Mouse (Mus musculus): ENCODE measurements around the gene 1810009A15Rik. TPM values are rescaled to one million over a fixed set of nuclear protein-coding genes. Genes with fewer than 3 reads are reported as not detected.
A peak's percentile ranks its signal among the peaks of the same experiment; 100 is the strongest.

1810009A15Rik gene
- polyA plus RNA-seq, 1 experiment from 2014 or later = 93.3 TPM

DNA sequence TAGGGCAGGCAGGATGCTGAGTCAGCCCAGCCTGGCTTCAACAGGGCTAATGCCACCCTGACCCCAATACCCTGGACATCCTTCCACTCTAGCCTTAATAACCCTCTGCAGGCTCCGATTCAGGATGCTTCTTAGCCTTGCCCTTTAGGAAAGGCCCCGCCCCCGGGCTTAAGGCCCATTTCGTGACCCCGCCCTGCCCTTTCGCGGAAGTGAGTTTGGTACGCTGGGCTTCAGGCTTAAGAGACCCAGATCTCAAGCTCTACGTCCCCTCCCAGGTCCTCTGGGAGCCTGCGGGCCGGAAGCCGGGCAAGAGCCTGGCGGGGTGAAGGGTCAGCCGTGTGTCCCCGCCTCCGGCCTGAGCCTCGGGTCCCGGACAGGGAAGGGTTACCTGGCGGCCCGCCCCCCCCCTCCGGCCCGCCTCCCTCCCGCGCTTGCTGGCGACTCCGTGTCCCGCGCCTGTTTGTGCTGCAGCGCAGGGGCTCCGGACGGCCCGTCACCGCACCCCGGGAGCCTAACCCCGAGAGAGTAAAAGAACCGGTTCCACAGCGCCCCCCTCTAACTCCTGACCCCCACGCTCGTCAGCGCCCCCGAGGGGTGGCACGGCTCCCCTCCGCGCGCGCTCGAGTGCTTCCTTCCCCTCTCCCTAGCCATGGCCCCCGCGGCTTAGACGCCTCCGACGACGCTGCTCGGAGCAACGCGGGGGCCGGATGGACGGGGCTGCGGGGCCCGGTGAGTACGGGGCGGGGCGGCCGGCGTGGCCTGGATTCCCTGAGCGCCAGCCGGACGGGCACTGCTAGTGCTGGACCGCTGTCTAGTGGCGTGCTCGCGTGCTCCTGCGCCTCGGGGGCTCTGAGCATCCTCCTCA lies 40.8 kb downstream of the 1810009A15Rik start, which contains the start of the genes Rom1 and Eml3:
TSS of gene Rom1 (minus strand) at position 133 of the 865 bp plus-strand sequence.
TSS of gene Eml3 (plus strand) at position 329 of the 865 bp plus-strand sequence.
- DNase-seq (peak; percentile 88), ATAC-seq (ENCODE audit: insufficient read depth) (peak; percentile 84)
- Histone ChIP-seq H3K27me3 (ENCODE audit: insufficient read depth, low read length) (no peaks in the 10 kb centered on the region), H3K4me3 (ENCODE audit: low read depth, low read length) (peak within 1 kb of the TSS; percentile 82), H3K9ac (peak within 1 kb of the TSS; percentile 79), H3K9me3 (ENCODE audit: low read depth, low read length) (no peaks in the 10 kb centered on the region), H3K36me3 (ENCODE audit: insufficient read depth) (peaks cover 48% of the 10 kb centered on the region), H3K4me2 (peak within 1 kb of the TSS; percentile 82), H3K27ac (ENCODE audit: low read depth) (peak within 1 kb of the TSS; percentile 82), H3K4me1 (ENCODE audit: insufficient read depth) (no peaks in the 10 kb centered on the region)
- WGBS = under 1% methylated on average over 72 of the region's 74 CpGs
- peak; percentile 55 for TF ChIP-seq CTCF (IDR thresholded peaks at IDR 0.05; ENCODE audit: low read depth)

- peak overlapping the region; percentile 82; the same call in 1 of the 2 replicates for H3K27ac ChIP-seq (ENCODE audit: low read depth)
- WGBS = 3% methylated on average over 11 of the region's 11 CpGs
- H3K36me3 ChIP-seq (ENCODE audit: insufficient read depth) = peaks cover 53% of the 10 kb centered on the region
- peak overlapping the region; percentile 82 for H3K4me2 ChIP-seq
- no peaks in the 10 kb centered on the region for H3K9me3 ChIP-seq (ENCODE audit: low read depth, low read length)
- H3K9ac ChIP-seq = peak overlapping the region; percentile 79
- no peak for TF ChIP-seq CTCF (IDR thresholded peaks at IDR 0.05; ENCODE audit: low read depth)
- no peaks in the 10 kb centered on the region for H3K27me3 ChIP-seq (ENCODE audit: insufficient read depth, low read length)
- ATAC-seq (ENCODE audit: insufficient read depth) (peak; percentile 28), DNase-seq (no peak)
- H3K4me1 ChIP-seq (ENCODE audit: insufficient read depth) = no peaks in the 10 kb centered on the region
- peak overlapping the region; percentile 82 for H3K4me3 ChIP-seq (ENCODE audit: low read depth, low read length)
These were observed 41.5 kb downstream of the 1810009A15Rik start for GRCm38 (mm10) chr19:8930117-8930516.

- peaks cover 55% of the 10 kb centered on the region for H3K36me3 ChIP-seq (ENCODE audit: insufficient read depth)
- DNase-seq = no peak
- 64% methylated on average over 7 of the region's 7 CpGs for WGBS
These were observed 42.1 kb downstream of the 1810009A15Rik start for GRCm38 (mm10) chr19:8930771-8931170.

DNA sequence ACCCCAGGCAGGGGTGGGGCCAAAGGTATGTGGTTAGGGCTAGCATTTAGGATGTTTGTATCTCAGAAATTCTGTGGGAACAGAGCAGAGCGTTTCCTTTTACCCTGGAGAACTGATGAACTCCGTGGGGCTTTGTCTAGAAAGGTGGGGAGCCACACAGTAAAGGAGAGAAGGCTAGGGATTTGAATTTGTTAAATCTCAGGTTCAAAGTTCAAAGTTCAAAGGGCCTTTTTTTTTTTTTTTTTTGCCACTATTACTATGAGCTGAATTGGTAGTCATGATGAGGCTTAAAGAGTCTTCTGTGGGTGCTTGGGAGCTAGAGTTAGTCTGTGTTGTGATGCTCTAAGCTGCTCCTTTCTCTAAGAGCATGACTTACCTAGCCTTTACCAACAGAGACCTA lies 48.1 kb downstream of the 1810009A15Rik start:
- 80% methylated on average over 2 of the region's 2 CpGs for WGBS
- Histone ChIP-seq H3K27ac (ENCODE audit: low read depth) (no peak overlapping the region), H3K9ac (no peak overlapping the region), H3K4me1 (ENCODE audit: insufficient read depth) (no peaks in the 10 kb centered on the region), H3K9me3 (ENCODE audit: low read depth, low read length) (no peaks in the 10 kb centered on the region), H3K36me3 (ENCODE audit: insufficient read depth) (peaks cover 66% of the 10 kb centered on the region), H3K27me3 (ENCODE audit: insufficient read depth, low read length) (no peaks in the 10 kb centered on the region), H3K4me2 (no peak overlapping the region), H3K4me3 (ENCODE audit: low read depth, low read length) (no peak overlapping the region)
- no peak for DNase-seq
- no peak for TF ChIP-seq CTCF (IDR thresholded peaks at IDR 0.05; ENCODE audit: low read depth)
- ATAC-seq (ENCODE audit: insufficient read depth) = no peak

More at GRCm38 (mm10) chr19:8930771-8931170, 42.1 kb downstream of the 1810009A15Rik start:
- Histone ChIP-seq H3K9ac (peak overlapping the region; percentile 79; the same call in 1 of the 2 replicates), H3K27me3 (ENCODE audit: insufficient read depth, low read length) (no peaks in the 10 kb centered on the region), H3K4me2 (peak overlapping the region; percentile 82), H3K9me3 (ENCODE audit: low read depth, low read length) (no peaks in the 10 kb centered on the region), H3K27ac (ENCODE audit: low read depth) (no peak overlapping the region), H3K4me3 (ENCODE audit: low read depth, low read length) (peak overlapping the region; percentile 82), H3K4me1 (ENCODE audit: insufficient read depth) (no peaks in the 10 kb centered on the region)
- no peak for ATAC-seq (ENCODE audit: insufficient read depth)
- TF ChIP-seq CTCF (IDR thresholded peaks at IDR 0.05; ENCODE audit: low read depth) = no peak

Small RNA genes within 50 kb of the gene (microRNA-seq; reads per million reads assigned to microRNA genes)
- not detected for gene Mir5136 (ENCODE audit: borderline number of aligned reads)

Other genes starting within 250 kb of the 1810009A15Rik start
- 0.05 and 0.08 TPM in 2 replicates for gene Chrm1, start 225.1 kb upstream of the 1810009A15Rik start, polyA plus RNA-seq (2014; fragmentation: Nextera tagmentation; extraction: Ambion mirVana)
- 85.0 and 89.1 TPM in 2 replicates for gene Slc3a2, start 165.5 kb upstream of the 1810009A15Rik start, polyA plus RNA-seq (2014; fragmentation: Nextera tagmentation; extraction: Ambion mirVana)
- 83.4 and 88.0 TPM in 2 replicates for gene Wdr74, start 153.0 kb upstream of the 1810009A15Rik start, polyA plus RNA-seq (2014; fragmentation: Nextera tagmentation; extraction: Ambion mirVana)
- gene 1700092M07Rik, start 148.1 kb upstream of the 1810009A15Rik start, polyA plus RNA-seq (2014; fragmentation: Nextera tagmentation; extraction: Ambion mirVana) = 1.2 and 2.3 TPM in 2 replicates
- gene Stx5a, start 147.4 kb upstream of the 1810009A15Rik start, polyA plus RNA-seq (2014; fragmentation: Nextera tagmentation; extraction: Ambion mirVana) = 122 and 126 TPM in 2 replicates
- gene Nxf1, start 131.8 kb upstream of the 1810009A15Rik start, polyA plus RNA-seq (2014; fragmentation: Nextera tagmentation; extraction: Ambion mirVana) = 195 and 197 TPM in 2 replicates
- gene Tmem223, start 117.9 kb upstream of the 1810009A15Rik start, polyA plus RNA-seq (2014; fragmentation: Nextera tagmentation; extraction: Ambion mirVana) = 166 and 207 TPM in 2 replicates
- gene Tmem179b, start 114.4 kb upstream of the 1810009A15Rik start, polyA plus RNA-seq (2014; fragmentation: Nextera tagmentation; extraction: Ambion mirVana) = 67.7 and 72.3 TPM in 2 replicates
- 21.5 and 24.7 TPM in 2 replicates for gene Taf6l, start 102.4 kb upstream of the 1810009A15Rik start, polyA plus RNA-seq (2014; fragmentation: Nextera tagmentation; extraction: Ambion mirVana)
- gene Polr2g, start 90.3 kb upstream of the 1810009A15Rik start, polyA plus RNA-seq (2014; fragmentation: Nextera tagmentation; extraction: Ambion mirVana) = 162 and 163 TPM in 2 replicates
- 6.1 and 6.6 TPM in 2 replicates for gene Zbtb3, start 86.3 kb upstream of the 1810009A15Rik start, polyA plus RNA-seq (2014; fragmentation: Nextera tagmentation; extraction: Ambion mirVana)
- gene Ttc9c, start 69.5 kb upstream of the 1810009A15Rik start, polyA plus RNA-seq (2014; fragmentation: Nextera tagmentation; extraction: Ambion mirVana) = 53.7 and 55.7 TPM in 2 replicates
- gene Hnrnpul2, start 68.8 kb upstream of the 1810009A15Rik start, polyA plus RNA-seq (2014; fragmentation: Nextera tagmentation; extraction: Ambion mirVana) = 7.9 and 8.3 TPM in 2 replicates
- not detected in 2 replicates for gene AC129217.1, start 59.1 kb upstream of the 1810009A15Rik start, polyA plus RNA-seq (2014; fragmentation: Nextera tagmentation; extraction: Ambion mirVana)
- gene Bscl2, start 51.4 kb upstream of the 1810009A15Rik start, polyA plus RNA-seq (2014; fragmentation: Nextera tagmentation; extraction: Ambion mirVana) = 38.4 and 42.5 TPM in 2 replicates
- 1.2 and 2.1 TPM in 2 replicates for gene Gng3, start 49.7 kb upstream of the 1810009A15Rik start, polyA plus RNA-seq (2014; fragmentation: Nextera tagmentation; extraction: Ambion mirVana)
- gene Lrrn4cl, start 38.1 kb upstream of the 1810009A15Rik start, polyA plus RNA-seq (2014; fragmentation: Nextera tagmentation; extraction: Ambion mirVana) = 0.83 and 0.96 TPM in 2 replicates
- gene Ubxn1, start 17.4 kb upstream of the 1810009A15Rik start, polyA plus RNA-seq (2014; fragmentation: Nextera tagmentation; extraction: Ambion mirVana) = 149 and 152 TPM in 2 replicates
- gene Uqcc3, start 7.9 kb upstream of the 1810009A15Rik start, polyA plus RNA-seq (2014; fragmentation: Nextera tagmentation; extraction: Ambion mirVana) = 51.9 and 53.9 TPM in 2 replicates
- gene Lbhd1, start 5.1 kb upstream of the 1810009A15Rik start, polyA plus RNA-seq (2014; fragmentation: Nextera tagmentation; extraction: Ambion mirVana) = 72.1 and 78.8 TPM in 2 replicates
- not detected in 2 replicates for gene Gm49403, start 4.9 kb upstream of the 1810009A15Rik start, polyA plus RNA-seq (2014; fragmentation: Nextera tagmentation; extraction: Ambion mirVana)
- gene Gm49416, start 73 bp downstream of the 1810009A15Rik start, polyA plus RNA-seq (2014; fragmentation: Nextera tagmentation; extraction: Ambion mirVana) = 0.37 TPM in 1 of 2 replicates, not detected in the other
- 43.1 and 46.5 TPM in 2 replicates for gene Ints5, start 4.2 kb downstream of the 1810009A15Rik start, polyA plus RNA-seq (2014; fragmentation: Nextera tagmentation; extraction: Ambion mirVana)
- gene Ganab, start 9.2 kb downstream of the 1810009A15Rik start, polyA plus RNA-seq (2014; fragmentation: Nextera tagmentation; extraction: Ambion mirVana) = 112 and 121 TPM in 2 replicates
- 34.5 and 37.8 TPM in 2 replicates for gene B3gat3, start 31.5 kb downstream of the 1810009A15Rik start, polyA plus RNA-seq (2014; fragmentation: Nextera tagmentation; extraction: Ambion mirVana)
- 0.73 and 1.3 TPM in 2 replicates for gene Rom1, start 40.5 kb downstream of the 1810009A15Rik start, polyA plus RNA-seq (2014; fragmentation: Nextera tagmentation; extraction: Ambion mirVana)
- 19.0 and 19.5 TPM in 2 replicates for gene Eml3, start 40.7 kb downstream of the 1810009A15Rik start, polyA plus RNA-seq (2014; fragmentation: Nextera tagmentation; extraction: Ambion mirVana)
- gene Mta2, start 53.0 kb downstream of the 1810009A15Rik start, polyA plus RNA-seq (2014; fragmentation: Nextera tagmentation; extraction: Ambion mirVana) = 44.0 and 52.1 TPM in 2 replicates
- 27.4 and 28.4 TPM in 2 replicates for gene Tut1, start 65.0 kb downstream of the 1810009A15Rik start, polyA plus RNA-seq (2014; fragmentation: Nextera tagmentation; extraction: Ambion mirVana)
- gene Eef1g, start 78.2 kb downstream of the 1810009A15Rik start, polyA plus RNA-seq (2014; fragmentation: Nextera tagmentation; extraction: Ambion mirVana) = 480 and 516 TPM in 2 replicates
- 14.9 and 15.8 TPM in 2 replicates for gene Ahnak, start 100.4 kb downstream of the 1810009A15Rik start, polyA plus RNA-seq (2014; fragmentation: Nextera tagmentation; extraction: Ambion mirVana)
- gene Scgb1a1, start 199.1 kb downstream of the 1810009A15Rik start, polyA plus RNA-seq (2014; fragmentation: Nextera tagmentation; extraction: Ambion mirVana) = not detected in 2 replicates
- 13.9 and 15.0 TPM in 2 replicates for gene Asrgl1, start 246.8 kb downstream of the 1810009A15Rik start, polyA plus RNA-seq (2014; fragmentation: Nextera tagmentation; extraction: Ambion mirVana)